19 mouse cellular contexts compared by ENCODE assay signal in the genomic region with DNA sequence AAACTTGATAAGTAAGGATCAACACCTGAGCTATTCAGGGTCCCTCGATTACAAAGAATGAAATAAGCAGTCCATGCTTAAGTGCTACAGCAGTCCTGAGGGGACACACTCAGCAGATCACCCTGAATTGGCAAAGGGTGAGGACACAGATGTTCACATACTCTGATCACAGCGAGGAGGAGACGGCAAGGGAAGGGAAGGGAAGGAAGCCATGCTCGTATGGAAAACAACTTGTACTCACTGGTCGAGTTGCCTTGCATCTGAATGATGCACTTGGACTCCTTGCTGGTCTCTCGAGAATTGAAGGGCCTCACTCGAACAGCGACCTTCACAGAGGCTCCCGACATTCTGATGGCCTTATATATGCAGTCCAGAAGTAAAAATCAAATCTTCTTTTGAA. TPM values are rescaled to one million over a fixed set of nuclear protein-coding genes. Genes with fewer than 3 reads are reported as not detected.
DNase-seq lines count a peak whose midpoint lies in the region; ATAC-seq and TF ChIP-seq lines count a peak whose summit lies in the region.
"Had no signal": no experiment of that assay in that cellular context is flagged by ENCODE, and none has a peak within 500 bp of the region (broad histone marks: within the 10 kb centered on the region; RNA-seq: fewer than 3 reads in every experiment).

No protein-coding gene starts in this region.

- H3K4me3 ChIP-seq in gastrocnemius, adult 2 months, result no peak overlapping the region
- no peak overlapping the region for H3K4me3 ChIP-seq in heart, embryonic 16.5 days (ENCODE audit: low read length)
- no peak overlapping the region for H3K4me3 ChIP-seq in stomach, postnatal 0 days (ENCODE audit: low read depth, low read length)
- H3K4me3 ChIP-seq: embryonic facial prominence, embryonic 13.5 days; forebrain, embryonic 12.5 days; heart, embryonic 13.5 days; hindbrain, embryonic 12.5 days had no signal

- no peak overlapping the region for H3K9ac ChIP-seq in heart, embryonic 16.5 days (ENCODE audit: low read length)
- H3K9ac ChIP-seq in stomach, postnatal 0 days (ENCODE audit: low read length), result no peak overlapping the region
- H3K9ac ChIP-seq: embryonic facial prominence, embryonic 13.5 days; forebrain, embryonic 12.5 days; heart, embryonic 13.5 days; hindbrain, embryonic 12.5 days had no signal

- 63% methylated on average over 9 of the region's 9 CpGs for WGBS in heart, embryonic 16.5 days
- WGBS in stomach, postnatal 0 days, result 78% methylated on average over 9 of the region's 9 CpGs

- H3K4me2 ChIP-seq in heart, embryonic 16.5 days (ENCODE audit: low read depth, low read length), result no peak overlapping the region
- H3K4me2 ChIP-seq in stomach, postnatal 0 days (replicated peaks; ENCODE audit: low read depth), result no peak overlapping the region
- H3K4me2 ChIP-seq: embryonic facial prominence, embryonic 13.5 days; forebrain, embryonic 12.5 days; heart, embryonic 13.5 days; hindbrain, embryonic 12.5 days had no signal

- no peak for ATAC-seq in heart, embryonic 16.5 days (replicated peaks; ENCODE audit: extremely low read depth, insufficient read depth, low FRiP score)
- ATAC-seq in stomach, postnatal 0 days (ENCODE audit: low FRiP score, low TSS enrichment), result no peak
- ATAC-seq: forebrain, embryonic 16.5 days; hindbrain, embryonic 16.5 days; inflammation-experienced regulatory T-cells, adult 6 months; intestine, postnatal 0 days had no signal

- H3K27ac ChIP-seq in gastrocnemius, adult 2 months, result peak overlapping the region; percentile 56
- 0 out of 2 replicates have a peak overlapping the region, but pooled peaks have one; percentile 31 for H3K27ac ChIP-seq in heart, embryonic 16.5 days (ENCODE audit: low read length)
- H3K27ac ChIP-seq in stomach, postnatal 0 days (replicated peaks), result no peak overlapping the region
- H3K27ac ChIP-seq: embryonic facial prominence, embryonic 13.5 days; forebrain, embryonic 12.5 days; hindbrain, embryonic 12.5 days had no signal

- H3K9me3 ChIP-seq in heart, embryonic 16.5 days (replicated peaks; ENCODE audit: control insufficient read depth, low read length), result no peaks in the 10 kb centered on the region
- no peaks in the 10 kb centered on the region for H3K9me3 ChIP-seq in stomach, postnatal 0 days (ENCODE audit: control insufficient read depth, low read length)
- H3K9me3 ChIP-seq: embryonic facial prominence, embryonic 13.5 days; forebrain, embryonic 12.5 days; heart, embryonic 13.5 days; hindbrain, embryonic 12.5 days had no signal

- intact Hi-C loops in gastrocnemius, adult 2 months (cut with DNase I), result no loop called here
- intact Hi-C loops in gastrocnemius, postnatal 36 days (cut with DNase I), result no loop called here
- intact Hi-C loops in heart, postnatal 10 days (cut with DNase I), result no loop called here

- TF ChIP-seq EP300 in stomach, postnatal 0 days (optimal IDR thresholded peaks at IDR 0.05), result no peak

- peaks cover 26% of the 10 kb centered on the region for H3K4me1 ChIP-seq in heart, embryonic 16.5 days (ENCODE audit: control insufficient read depth, insufficient read depth, low read length)
- H3K4me1 ChIP-seq in stomach, postnatal 0 days (replicated peaks; ENCODE audit: control insufficient read depth, insufficient read depth), result no peaks in the 10 kb centered on the region

- DNase-seq in adrenal gland, postnatal 14 days, result peak; percentile 32
- DNase-seq in adrenal gland, adult 8-10 months, result no peak
- DNase-seq in gastrocnemius, adult 2 months, result no peak
- no peak for DNase-seq in gastrocnemius, postnatal 36 days
- DNase-seq in heart, postnatal 10 days, result no peak
- DNase-seq in stomach, postnatal 0 days (ENCODE audit: low spot score), result no peak
- DNase-seq: cerebellum, adult 18-20 months; cerebellum, postnatal 36 days; gastrocnemius, postnatal 14 days; kidney, adult 8-10 months had no signal

- peaks cover 9% of the 10 kb centered on the region; the same call in 1 of the 2 replicates for H3K36me3 ChIP-seq in heart, embryonic 16.5 days (ENCODE audit: control insufficient read depth, insufficient read depth)
- H3K36me3 ChIP-seq in stomach, postnatal 0 days (ENCODE audit: control insufficient read depth, insufficient read depth, low read length), result no peaks in the 10 kb centered on the region

- TF ChIP-seq CTCF in gastrocnemius, adult 2 months (IDR thresholded peaks at IDR 0.05), result no peak
- TF ChIP-seq CTCF in stomach, postnatal 0 days (IDR thresholded peaks at IDR 0.05; ENCODE audit: low read depth), result no peak

- no peaks in the 10 kb centered on the region for H3K27me3 ChIP-seq in heart, embryonic 16.5 days (ENCODE audit: control insufficient read depth, insufficient read depth, low read length)
- H3K27me3 ChIP-seq in stomach, postnatal 0 days (ENCODE audit: control insufficient read depth, insufficient read depth, low read length), result no peaks in the 10 kb centered on the region
- H3K27me3 ChIP-seq: embryonic facial prominence, embryonic 13.5 days; forebrain, embryonic 12.5 days; heart, embryonic 13.5 days; hindbrain, embryonic 12.5 days had no signal

RNA-seq across cellular contexts. Expression of a gene that starts 16.4 kb away (rescaled TPM):
- total RNA-seq in adrenal gland, postnatal 14 days (2021), result 132 TPM in 2 replicates
- 100 to 1,000 TPM; 136 to 190 (median 174) TPM for total RNA-seq in adrenal gland, adult 8-10 months (2022)
- 100 to 1,000 TPM; 256 to 358 TPM for total RNA-seq in gastrocnemius, adult 2 months (2021)
- total RNA-seq in gastrocnemius, postnatal 36 days (2021), result 100 to 1,000 TPM; 259 to 283 TPM
- 39.8 and 47.5 TPM in 2 replicates for polyA plus RNA-seq in heart, embryonic 16.5 days (2015; fragmentation: Nextera tagmentation; extraction: Ambion mirVana)
- 100 to 1,000 TPM; 146 to 164 TPM for total RNA-seq in heart, postnatal 10 days (2021)
- 18.0 and 23.9 TPM in 2 replicates for polyA plus RNA-seq in stomach, postnatal 0 days (2015; fragmentation: Nextera tagmentation; extraction: Ambion mirVana)
